Mouse (Mus musculus) liver, postnatal 0 days (tissue): Measurements from ENCODE around the gene Golim4.

Source experiments
- CTCF ChIP-seq: sonication (generic); IDR thresholded peaks from 2 replicates; pipeline ENCODE4 v1.5.1; 2016; ENCODE audit warnings: antibody characterized with exemption, low read depth
- EP300 ChIP-seq: IDR thresholded peaks from 2 replicates; pipeline ENCODE4 v1.6.1; 2016; ENCODE audit warnings: antibody characterized with exemption, low read depth, mild to moderate bottlenecking

- TF ChIP-seq CTCF (no peak), EP300 (peak; percentile 33; the same call in 1 of the 2 replicates)
Observed at GRCm38 (mm10) chr3:75926327-75926726, 30.4 kb downstream of the Golim4 start.
